Mouse (Mus musculus) gastrocnemius, adult 8-10 months (tissue): ENCODE measurements around the gene Sptbn1. TPM values are rescaled to one million over a fixed set of nuclear protein-coding genes. Genes with fewer than 3 reads are reported as not detected.
A peak's percentile ranks its signal among the peaks of the same experiment; 100 is the strongest.
"Not testable (repeated sequence)": the region's sequence is repeated elsewhere in the genome, so short reads cannot be mapped to it uniquely, and the experiment has no call there.

Experiments used
- DNase-seq, 2 experiments: peaks; one replicate each; pipeline ENCODE4 v3.0.0; 2022; ENCODE audit warnings: low spot score in 2 of 2
- total RNA-seq, 4 experiments: library from RNA; stranded (reverse); gene quantifications; 2 replicates each; pipeline ENCODE4 v1.2.4; 2022

Sptbn1 gene
- total RNA-seq, 4 experiments from 2014 or later, result 83.7 to 109 (median 98.4) TPM

DNA sequence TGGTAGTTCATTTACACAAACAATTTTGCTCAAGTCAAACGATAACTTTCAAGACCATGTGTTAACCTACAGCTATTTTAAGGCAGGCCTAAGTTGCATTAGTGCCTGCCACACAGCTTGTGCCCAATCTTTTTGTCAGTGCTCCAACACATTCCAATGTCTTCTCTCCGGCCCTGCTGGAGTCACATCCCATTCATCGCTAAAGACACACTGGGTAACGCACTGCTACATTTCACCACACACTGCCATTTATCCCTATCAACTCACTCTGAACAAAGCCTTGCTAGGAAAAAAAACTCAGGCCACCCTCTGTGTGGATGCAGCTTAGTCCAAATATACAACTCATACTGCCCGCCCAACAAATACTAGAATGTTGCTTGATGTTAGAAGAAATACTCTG lies 11.5 kb downstream of the Sptbn1 start:
- no peak for DNase-seq

DNA sequence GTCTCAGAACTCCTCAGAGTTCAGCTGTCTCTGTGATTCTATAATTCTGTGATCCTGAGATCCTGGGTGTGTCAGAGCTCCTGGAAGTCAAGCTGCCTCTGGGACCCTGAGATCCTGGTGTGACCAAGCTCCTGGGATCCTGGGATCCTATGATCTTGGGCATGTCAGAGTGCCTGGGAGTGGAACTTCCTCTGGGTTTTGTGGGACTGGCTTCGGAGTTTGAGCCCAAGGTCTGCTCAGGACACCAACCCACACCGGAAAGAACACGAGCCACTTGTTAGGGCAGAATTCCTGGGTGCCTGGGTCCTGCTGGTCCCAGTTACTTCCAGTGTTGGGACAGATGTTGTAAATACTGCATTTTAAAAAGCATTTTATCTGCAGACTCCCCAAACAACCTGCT lies 12.8 kb downstream of the Sptbn1 start:
- DNase-seq, result not testable (repeated sequence)

DNA sequence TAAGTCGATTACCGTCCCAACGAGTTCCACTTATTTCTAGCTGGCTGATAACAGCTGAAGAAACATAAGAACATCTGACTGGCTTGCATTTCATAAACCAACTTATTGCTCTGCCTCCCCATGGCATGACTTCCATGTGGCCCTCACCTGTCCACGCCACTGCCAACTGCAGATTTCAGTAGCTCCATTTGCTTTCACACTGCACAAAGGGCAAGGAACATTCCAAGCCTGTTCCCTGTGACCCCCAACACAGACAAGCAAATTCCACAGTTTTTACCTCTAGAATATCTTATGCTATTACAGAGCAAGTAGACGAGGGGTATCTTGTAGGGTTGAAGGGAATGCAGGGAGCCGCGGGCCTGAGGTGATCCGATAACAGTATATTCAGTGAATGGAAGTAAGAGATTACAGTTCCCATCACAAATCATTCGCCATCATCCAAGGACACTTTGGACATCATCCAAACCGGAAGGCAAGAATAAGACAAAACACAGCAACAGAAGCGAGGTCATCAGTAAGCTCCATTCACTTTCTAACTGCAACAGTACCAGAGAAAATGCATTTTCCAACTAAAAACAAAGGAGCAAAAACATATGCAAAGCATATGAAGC lies 16.6 kb downstream of the Sptbn1 start:
- no peak for DNase-seq

DNA sequence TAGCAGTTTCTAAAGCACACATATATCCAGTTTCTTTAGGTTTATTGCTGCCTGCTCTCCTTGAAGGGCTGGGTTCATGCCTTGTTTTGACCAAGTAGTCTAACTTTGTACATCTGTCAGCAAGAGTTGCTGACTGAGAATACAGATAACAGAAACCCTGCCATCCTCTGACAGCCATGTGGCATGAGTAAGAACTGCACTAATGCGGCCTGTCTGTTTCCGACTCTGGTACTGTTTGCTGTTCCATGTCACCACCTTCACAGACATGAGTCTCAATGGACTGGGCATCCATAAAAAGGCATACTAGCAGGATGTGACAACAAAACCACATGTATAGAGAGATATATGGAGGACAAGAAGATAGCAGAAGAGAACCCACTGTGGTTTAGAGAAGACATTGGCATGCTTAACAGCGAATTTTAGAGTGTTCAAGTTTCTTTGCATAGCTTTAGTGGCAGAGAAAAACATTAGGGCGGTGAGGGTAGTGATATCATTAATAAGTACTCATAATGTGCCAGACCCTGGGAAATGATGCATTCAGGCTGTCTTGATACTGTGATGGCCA lies 18.4 kb downstream of the Sptbn1 start:
- no peak for DNase-seq

DNA sequence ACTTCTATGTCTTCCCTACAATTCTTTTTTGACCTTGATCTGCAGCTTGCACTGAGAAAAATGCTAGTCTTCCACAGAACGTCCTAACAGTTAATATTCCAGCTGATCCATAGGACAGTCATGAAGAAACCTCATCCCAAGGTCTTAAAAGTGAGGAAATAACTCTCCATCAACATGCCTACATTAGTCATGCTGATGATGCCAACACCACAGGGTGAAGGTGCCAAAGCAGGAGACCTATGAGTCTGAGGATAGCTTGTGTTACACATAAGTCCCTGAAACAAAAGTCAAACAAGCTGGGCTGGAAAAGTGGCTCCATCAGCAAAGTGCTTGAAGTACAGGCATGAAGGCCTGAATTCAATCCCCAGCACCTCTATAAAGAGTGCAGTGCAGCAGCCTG lies 20.9 kb downstream of the Sptbn1 start:
- DNase-seq, result no peak

DNA sequence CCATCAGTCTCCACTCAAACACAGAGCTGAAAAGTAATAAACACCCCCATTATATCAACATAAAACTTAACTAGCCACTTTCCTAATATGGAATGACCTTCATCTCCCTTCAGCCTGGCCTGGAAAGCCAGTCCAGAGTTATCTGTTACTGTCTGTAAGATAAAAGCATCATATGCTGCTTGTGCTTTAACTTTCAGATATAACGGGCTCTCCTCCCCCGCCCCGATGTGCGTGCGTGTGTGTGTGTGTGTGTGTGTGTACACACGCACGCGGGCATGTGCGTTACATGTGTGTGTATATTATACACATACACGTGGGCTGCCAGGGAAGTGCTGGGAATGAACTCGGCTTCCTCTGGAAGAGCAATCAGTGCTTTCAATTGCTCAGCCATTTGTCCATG lies 21.8 kb downstream of the Sptbn1 start:
- no peak for DNase-seq

DNA sequence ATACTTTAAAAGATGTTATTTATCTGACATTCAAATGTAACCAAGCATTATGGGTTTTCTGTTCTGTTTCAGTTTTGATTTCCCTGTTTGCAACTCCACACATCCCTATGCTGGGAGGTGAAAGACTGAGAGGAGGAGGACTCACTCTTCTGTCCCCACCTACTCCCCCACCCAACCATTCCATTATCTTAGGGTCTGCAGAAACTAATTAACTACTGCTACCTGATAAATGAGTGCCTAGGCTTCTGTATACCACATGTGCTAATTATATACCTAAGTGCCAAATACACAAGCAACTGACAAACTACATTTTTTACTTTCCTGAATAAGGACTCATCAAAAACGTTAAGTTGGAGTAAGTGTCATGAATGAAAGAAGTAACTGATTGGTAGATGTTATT lies 23.8 kb downstream of the Sptbn1 start:
- no peak for DNase-seq

DNA sequence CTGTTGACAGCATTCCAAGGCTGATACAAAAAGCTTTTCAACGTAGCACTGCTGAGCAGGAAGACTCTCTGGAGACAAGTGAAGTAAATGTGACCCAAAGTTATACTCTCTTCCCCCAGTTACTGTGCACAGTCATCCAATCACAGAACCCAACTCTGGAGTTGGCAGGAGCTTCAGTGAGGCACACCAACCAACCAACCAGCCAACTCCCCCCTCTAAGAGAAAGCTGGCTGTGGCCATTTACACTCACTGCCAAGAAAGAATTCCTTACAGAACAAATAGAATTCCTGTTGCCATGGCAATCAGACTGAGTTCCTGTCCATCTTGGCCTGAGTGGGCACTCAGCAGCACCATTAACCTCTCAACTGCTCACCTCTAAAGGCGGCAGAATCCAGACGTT lies 24.4 kb downstream of the Sptbn1 start:
- DNase-seq, result peak in 1 of 2 experiments; percentile 28

DNA sequence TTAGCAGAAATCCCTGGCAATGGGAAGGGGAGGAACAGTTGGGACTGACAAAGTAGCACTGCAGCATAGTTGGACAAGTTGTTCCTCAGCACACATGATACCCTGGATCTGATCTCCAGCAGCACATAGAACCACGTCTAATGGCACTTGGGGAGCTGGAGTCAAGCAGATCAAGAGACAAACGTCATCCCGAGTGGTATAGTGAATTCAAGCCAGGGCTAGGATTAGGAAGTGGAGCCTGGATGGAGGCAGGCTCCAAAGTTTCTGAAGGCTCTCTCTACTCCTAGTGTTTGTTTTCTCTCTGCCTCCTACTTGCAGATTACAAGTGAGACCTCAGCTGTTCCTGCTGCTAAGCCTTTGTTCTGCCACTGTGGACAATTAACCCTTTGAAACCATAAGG lies 27.1 kb downstream of the Sptbn1 start:
- no peak for DNase-seq

DNA sequence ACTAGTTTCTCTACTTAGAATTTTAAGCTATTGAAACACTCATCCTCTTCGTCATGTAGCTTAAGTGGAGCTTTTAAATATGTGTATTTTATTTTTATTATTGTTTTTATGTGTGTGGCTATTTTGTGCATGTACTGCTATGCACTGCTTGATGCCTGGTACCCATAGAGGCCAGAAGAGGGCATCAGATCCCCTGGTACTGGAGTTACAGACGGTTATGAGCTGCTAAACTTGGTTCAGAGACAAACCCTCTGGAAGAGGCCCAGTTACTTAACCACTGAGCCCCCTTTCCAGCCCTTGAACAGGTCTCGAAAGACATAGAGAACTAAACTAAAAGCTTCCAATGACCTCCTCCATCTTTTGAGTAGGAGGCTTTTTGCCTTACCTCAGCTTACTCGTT lies 30.0 kb downstream of the Sptbn1 start:
- no peak for DNase-seq

DNA sequence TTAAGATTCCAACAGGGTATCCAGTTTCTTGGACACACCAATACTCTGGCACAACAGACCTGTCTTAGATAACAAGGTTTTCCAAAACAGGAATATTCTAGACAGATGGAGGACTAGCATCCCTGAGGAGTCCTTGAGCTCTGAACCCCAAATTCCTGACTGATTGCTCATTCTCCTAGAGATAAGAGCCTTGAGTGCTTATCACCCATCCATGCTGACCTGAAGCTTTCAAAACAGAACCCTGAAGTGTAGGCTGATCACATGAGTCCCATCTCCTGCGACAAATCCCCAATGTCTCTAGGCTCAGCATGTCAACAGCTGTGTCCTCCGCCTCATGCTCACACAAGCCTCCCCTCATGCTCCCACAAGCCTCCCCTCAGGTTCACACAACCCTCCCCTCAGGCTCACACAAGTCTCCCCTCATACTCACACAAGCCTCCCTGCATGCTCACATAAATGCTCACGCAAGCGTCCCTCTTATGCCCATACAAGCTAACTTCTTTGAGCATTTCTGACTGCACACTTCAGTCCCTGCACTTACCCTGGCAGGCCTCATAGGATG lies 31.2 kb downstream of the Sptbn1 start:
- DNase-seq, result no peak

DNA sequence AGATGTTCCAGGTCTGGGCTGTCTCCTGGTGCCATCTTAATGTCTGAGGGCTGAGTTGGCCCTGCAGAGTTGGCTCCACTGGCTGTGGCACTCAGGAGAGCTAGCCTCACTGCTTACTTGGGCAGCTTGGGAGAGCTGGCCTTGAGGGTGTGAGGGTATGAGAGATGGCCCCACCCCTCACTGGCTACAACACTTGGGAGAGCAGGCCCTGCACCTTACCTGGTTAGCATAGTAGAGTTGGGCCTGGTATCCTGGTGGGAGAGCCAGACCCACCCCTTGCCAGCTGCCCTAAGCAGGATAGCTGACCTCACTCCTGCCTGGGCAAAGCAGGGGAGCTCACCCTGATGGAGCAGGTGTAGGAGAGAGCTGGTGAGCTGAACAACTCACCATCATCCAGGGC lies 32.3 kb downstream of the Sptbn1 start:
- no peak for DNase-seq

DNA sequence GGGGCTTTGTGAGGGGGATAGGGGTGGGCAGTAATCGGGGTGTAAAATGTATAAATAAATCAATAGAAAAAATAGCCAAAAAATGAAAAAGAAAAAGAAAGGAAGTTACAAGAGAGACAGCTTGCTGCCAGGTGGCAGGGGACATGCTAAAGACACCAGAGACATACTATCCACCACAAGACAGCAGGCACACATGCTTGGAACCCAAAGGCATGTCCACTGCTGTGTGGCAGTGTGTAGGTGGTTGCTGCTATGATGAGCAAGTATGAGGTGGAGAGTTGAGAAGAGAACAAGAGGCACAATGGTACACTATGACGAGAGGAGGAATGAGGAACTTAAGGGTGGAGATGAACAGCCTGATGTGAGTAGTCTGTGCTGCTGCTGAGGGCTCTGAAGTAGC lies 32.8 kb downstream of the Sptbn1 start:
- no peak for DNase-seq

DNA sequence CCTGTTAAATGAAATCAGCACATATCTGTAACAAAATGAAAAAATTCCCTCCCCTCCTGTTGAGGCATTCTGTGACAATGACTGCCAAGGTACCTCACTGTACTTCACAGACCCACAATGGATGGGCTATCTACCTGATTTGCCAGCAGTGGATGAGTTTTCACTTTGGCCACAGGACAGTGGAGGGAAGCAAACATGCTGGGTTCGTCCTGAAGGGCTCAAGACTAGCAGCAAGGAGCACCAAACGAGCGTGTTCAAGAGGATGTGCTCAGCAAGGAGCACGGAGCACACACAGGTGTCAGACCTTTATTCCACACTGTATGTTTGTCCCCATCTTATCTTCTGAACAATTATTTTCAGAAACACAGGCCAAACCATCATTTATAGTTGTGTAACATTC lies 34.0 kb downstream of the Sptbn1 start:
- no peak for DNase-seq

DNA sequence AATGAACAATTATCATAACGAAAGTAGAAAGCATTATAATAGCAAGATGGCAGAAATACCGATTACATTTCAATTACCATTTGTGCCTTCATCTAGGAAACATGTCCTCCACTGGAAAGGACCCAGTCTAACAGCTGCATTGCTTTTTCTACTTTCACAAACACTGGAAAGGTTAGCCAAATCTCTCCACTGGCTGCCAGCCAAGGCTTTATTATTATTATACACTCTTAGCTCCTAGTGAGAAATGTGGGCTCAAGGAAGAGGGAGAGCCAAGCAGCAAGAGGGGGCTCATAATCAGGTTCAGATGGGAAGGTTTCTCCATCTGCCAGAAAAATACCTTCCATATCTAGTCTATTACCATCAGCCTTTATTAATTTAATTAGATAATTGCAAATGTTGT lies 35.9 kb downstream of the Sptbn1 start:
- DNase-seq, result peak in 1 of 2 experiments; percentile 39

DNA sequence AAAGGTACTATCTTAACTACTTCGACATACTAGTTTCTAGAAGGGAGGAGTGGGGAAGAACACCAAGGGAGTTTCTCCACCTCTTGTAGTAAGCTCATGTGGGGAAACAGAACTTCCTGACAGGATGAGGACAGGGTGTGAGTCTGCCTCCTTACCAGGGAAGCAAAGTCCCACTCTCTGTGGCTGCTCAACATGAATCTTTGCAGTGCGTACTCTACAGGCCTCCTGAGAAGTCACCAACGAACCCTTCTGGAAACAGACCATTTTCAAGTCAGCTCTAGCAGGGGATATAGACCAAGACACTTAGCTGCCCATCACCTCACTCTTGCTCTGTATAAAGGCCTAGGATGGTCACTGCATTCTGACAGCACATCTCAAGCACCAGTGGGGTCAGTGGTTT lies 36.6 kb downstream of the Sptbn1 start:
- no peak for DNase-seq

DNA sequence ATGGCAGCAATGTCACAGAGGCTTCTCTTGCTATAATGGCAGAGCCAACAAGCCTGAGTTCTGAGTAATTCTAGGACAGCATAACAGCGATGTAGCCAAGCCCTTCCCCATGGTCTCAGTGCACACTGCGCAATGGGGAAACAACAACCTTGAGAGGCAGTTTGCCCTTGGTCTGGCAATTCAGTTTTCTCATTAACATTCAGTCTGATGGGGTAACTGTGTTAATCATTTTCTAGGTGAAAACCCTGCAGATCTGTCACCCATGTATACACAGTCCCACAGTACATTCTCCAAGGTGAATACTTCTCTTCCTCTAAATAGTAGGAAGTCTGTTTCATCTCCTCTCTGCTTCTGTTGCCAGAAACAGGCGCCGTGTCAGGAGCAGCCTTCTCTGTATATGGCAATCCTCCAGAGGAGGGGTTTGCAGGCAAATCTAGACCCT lies 37.6 kb downstream of the Sptbn1 start:
- no peak for DNase-seq

DNA sequence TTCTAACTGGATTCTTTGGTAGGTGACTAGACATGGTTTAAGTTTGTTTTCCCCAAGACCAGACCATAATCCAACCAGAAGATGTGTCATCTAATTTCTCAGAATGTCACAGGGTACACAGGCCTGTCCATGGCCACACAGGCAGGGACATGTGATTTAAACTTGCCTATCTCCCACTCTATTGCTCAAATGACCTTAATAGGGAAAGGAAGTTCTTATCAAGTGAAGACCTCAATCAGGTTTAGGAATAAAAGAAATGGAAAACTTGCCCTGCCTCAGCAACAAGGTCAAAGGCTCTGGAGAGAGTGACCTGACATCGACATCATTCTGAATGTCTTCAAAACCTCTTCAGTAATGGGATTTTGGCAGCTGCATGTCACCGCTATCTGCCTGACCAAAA lies 41.2 kb downstream of the Sptbn1 start:
- DNase-seq, result no peak

DNA sequence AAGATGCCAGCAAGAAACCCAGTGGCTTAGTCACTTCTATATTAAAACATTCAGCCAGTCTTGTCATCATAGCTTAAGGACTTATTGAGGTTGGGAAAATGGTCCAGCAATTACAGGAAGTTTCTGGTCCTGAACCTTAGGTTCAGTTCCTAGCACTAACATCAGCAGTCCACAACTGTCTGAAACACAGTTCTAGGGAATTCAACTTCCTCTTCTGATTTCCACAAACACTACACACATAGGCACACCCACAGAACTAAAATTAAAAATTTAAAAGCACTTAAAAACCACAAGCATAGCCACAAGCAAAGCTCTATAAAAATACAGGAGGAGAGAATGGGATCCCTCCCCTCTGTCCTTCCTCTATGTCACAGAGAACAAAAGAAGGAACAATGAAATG lies 43.4 kb downstream of the Sptbn1 start:
- no peak for DNase-seq

DNA sequence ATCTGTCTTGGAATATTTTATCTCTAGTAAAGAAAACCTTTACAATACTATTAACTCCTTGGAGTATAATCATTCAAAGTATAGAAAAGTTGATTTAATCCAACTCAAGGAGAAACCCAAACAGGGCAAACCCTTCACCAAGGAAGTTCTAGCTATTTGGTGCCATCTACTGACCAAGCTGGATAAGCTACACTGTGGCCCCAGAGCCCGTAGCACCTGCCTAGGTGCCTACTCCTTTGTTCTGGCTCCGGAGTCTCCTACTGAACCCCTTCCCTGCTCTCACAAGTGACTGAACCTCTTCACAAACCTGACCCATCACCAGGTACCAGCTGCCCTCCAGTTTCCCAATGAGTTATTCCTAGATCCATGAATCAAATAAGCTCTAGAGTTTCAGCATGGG lies 45.3 kb downstream of the Sptbn1 start:
- DNase-seq, result no peak

DNA sequence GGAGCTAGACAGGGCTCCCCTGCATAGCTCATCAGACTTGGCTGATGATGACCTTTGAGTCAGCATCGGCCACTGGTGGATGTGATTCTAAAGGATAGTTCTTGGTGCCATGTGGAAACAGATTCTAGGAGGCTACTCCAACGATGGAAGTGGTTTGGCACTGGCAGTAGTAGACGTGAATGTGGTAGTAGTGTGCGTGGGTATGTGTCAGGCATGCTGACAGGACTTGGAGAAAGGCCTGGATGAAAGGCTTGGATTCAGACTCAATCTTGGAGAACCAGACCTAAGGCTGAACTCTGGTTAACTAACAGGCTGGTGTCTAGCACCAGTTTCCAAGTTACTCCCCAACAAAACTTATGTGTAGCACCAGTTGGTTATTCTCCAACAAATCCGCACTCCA lies 46.9 kb downstream of the Sptbn1 start:
- no peak for DNase-seq

DNA sequence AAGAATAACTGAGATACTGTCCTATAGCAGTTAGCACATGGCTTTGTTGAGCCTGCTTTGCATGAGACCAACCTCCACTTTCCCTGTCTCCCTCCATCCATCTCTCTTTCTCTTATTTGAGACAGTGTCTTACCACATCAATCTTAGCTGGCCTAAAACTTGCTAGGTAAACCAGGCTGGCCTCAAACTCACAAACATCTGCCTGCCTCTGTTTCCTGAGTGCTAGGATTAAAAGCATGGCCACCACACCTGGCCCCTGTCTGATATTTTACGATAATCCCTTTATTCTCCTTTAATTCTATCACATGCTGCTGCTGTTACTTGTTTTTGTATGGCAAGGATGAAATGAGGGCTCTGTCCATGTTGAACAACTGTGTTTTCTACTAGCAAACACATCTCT lies 49.6 kb downstream of the Sptbn1 start:
- no peak for DNase-seq

DNA sequence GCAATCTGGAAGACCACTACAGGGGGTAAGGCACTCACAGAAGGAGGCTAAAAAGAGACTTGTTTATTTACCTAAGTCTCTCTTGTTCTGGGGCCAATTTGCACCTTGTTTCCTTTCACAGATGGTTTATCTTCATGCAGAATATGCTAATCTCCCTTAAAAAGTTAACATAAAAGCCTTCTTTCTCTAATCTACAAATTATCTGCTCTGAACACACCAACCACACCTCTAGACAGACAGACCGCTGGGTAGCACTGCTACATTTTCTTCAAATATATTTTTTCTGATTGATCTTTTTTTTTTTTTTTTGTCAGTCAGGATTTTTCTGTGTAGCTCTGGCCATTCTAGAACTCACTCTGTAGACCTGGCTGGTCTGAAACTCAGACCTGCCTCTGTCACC lies 50.5 kb downstream of the Sptbn1 start:
- DNase-seq, result no peak
